Mouse (Mus musculus) cortical plate, adult 2 months (tissue): ENCODE measurements at regions not wholly inside any gene's neighbourhood (a gene's known extent, or its start where the extent isn't known, plus 50 kb on each side); places are given as distances from the start of the nearest gene placed in this dataset.

Experiments used
- CTCF ChIP-seq: fragments of 200-500 bp; IDR thresholded peaks from 2 replicates; pipeline ENCODE4 v1.5.1; 2011; ENCODE audit warnings: mild to moderate bottlenecking, control low read depth, low read length; ENCODE audit not compliant: insufficient read depth; ENCODE audit errors: extremely low read depth
- POLR2A ChIP-seq: fragments of 200-500 bp; IDR thresholded peaks from 2 replicates; pipeline ENCODE4 v1.6.1; 2011; ENCODE audit warnings: mild to moderate bottlenecking, low read length, control low read depth; ENCODE audit not compliant: insufficient read depth; ENCODE audit errors: extremely low read depth

GRCm38 (mm10) chr6:51150066-51150465, 282.4 kb upstream of the Nfe2l3 start:
- no peak for TF ChIP-seq POLR2A
- no peak for TF ChIP-seq CTCF
